Mouse (Mus musculus) hindbrain, embryonic 16.5 days (tissue): ENCODE measurements at regions not wholly inside any gene's neighbourhood (a gene's known extent, or its start where the extent isn't known, plus 50 kb on each side); places are given as distances from the start of the nearest gene placed in this dataset.
A peak's percentile ranks its signal among the peaks of the same experiment; 100 is the strongest.

Experiments used
- ATAC-seq: fragments of 200-750 bp; cut with Nextera tagmentation; 2 replicates; pipeline ENCODE4 v1.8.0; 2017; ENCODE audit warnings: moderate TSS enrichment, moderate library complexity
- H3K27ac ChIP-seq: fragments of 300-500 bp; sonication (generic); 2 replicates; pipeline ENCODE4 v1.5.1; 2014; ENCODE audit warnings: low read depth, mild to moderate bottlenecking, control low read depth, low read length, moderate library complexity
- H3K27me3 ChIP-seq: fragments of 300-500 bp; sonication (generic); replicated peaks from 2 replicates; pipeline ENCODE4 v1.6.1; 2014; ENCODE audit warnings: low read length; ENCODE audit not compliant: control insufficient read depth, insufficient read depth
- H3K36me3 ChIP-seq: fragments of 300-500 bp; sonication (generic); 2 replicates; pipeline ENCODE4 v1.6.1; 2014; ENCODE audit warnings: mild to moderate bottlenecking, low read length, moderate library complexity, mixed read lengths; ENCODE audit not compliant: control insufficient read depth, insufficient read depth
- H3K4me1 ChIP-seq: fragments of 300-500 bp; sonication (generic); 2 replicates; pipeline ENCODE4 v1.6.1; 2014; ENCODE audit warnings: low read depth, low read length; ENCODE audit not compliant: control insufficient read depth, insufficient read depth
- H3K4me2 ChIP-seq: fragments of 300-500 bp; sonication (generic); 2 replicates; pipeline ENCODE4 v1.6.1; 2014; ENCODE audit warnings: mild to moderate bottlenecking, low read length, control low read depth, moderate library complexity
- H3K4me3 ChIP-seq: fragments of 300-500 bp; sonication (generic); 2 replicates; pipeline ENCODE4 v1.5.1; 2014; ENCODE audit warnings: mild to moderate bottlenecking, low read length, control low read depth, moderate library complexity
- H3K9ac ChIP-seq: fragments of 300-500 bp; sonication (generic); 2 replicates; pipeline ENCODE4 v1.6.1; 2014; ENCODE audit warnings: low read depth, mild to moderate bottlenecking, control low read depth, low read length, moderate library complexity
- H3K9me3 ChIP-seq: fragments of 300-500 bp; sonication (generic); 2 replicates; pipeline ENCODE4 v1.6.1; 2014; ENCODE audit warnings: mild to moderate bottlenecking, low read length, moderate library complexity; ENCODE audit not compliant: control insufficient read depth
- WGBS: fragments of 180-500 bp; shearing (Covaris S2); extraction: QIAGEN DNeasy Blood & Tissue Kit; methylation state at CpG from one replicate; pipeline ENCODE4 v1.1.7; 2014; 5-methylcytosine and 5-hydroxymethylcytosine counted together

DNA sequence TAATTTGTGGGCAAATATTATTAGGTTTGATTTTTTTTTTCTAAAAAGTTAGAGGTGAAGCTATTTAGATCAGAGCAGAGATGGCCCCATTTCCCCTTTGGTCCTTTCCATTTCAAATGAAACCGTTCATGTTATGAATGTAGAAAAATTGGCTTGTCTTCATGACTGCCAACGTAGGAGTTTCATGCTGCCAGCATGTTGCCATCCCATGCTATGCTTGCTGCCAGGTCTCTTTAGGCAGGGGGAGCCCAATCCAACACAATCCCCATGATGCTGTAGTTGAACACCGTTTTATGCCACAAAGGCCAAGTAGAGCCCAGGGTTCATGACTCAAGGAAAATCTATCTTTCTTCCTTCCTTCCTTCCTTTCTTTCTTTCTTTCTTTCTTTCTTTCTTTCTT, 259.5 kb downstream of the Abcc12 start:
- Histone ChIP-seq H3K36me3 (no peaks in the 10 kb centered on the region), H3K4me2 (no peak overlapping the region), H3K9me3 (no peaks in the 10 kb centered on the region), H3K27ac (no peak overlapping the region), H3K4me1 (peaks cover 10% of the 10 kb centered on the region), H3K4me3 (no peak overlapping the region), H3K27me3 (no peaks in the 10 kb centered on the region), H3K9ac (no peak overlapping the region)
- no peak for ATAC-seq
- 66% methylated on average over 3 of the region's 3 CpGs for WGBS

DNA sequence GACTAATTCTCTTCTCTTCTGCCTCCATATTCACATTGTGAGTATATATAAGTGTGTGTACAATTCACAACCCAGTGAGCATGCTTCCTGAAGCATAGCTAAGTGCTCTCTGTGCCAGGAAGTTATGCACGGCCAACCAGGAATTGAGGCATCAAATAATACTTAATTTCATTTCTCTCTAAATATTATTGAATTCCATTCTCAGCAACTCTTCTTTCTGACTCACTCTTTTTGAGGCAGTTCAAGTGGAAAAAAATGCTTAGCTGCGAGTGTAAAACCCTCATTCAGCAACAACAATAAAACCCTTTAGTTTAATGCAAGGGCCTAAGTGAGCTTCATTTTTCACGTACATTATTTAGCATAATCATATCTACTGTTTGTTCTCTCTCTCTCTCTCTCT, 262.0 kb downstream of the Abcc12 start:
- H3K4me1 ChIP-seq: no peaks in the 10 kb centered on the region
- no peak for ATAC-seq

GRCm38 (mm10) chr8:86316236-86316635, 264.2 kb downstream of the Abcc12 start:
- peak; percentile 45 for ATAC-seq
- H3K36me3 ChIP-seq: no peaks in the 10 kb centered on the region
- H3K9ac ChIP-seq: no peak overlapping the region
- H3K4me2 ChIP-seq: no peak overlapping the region
- no peaks in the 10 kb centered on the region for H3K9me3 ChIP-seq
- no peaks in the 10 kb centered on the region for H3K27me3 ChIP-seq
- no peak overlapping the region for H3K4me3 ChIP-seq
- no peak overlapping the region for H3K27ac ChIP-seq
- 76% methylated on average over 7 of the region's 7 CpGs for WGBS
- H3K4me1 ChIP-seq: no peaks in the 10 kb centered on the region

More for the DNA sequence above, 262.0 kb downstream of the Abcc12 start:
- Histone ChIP-seq H3K4me3 (no peak overlapping the region), H3K27me3 (no peaks in the 10 kb centered on the region), H3K9me3 (no peaks in the 10 kb centered on the region), H3K27ac (no peak overlapping the region), H3K9ac (no peak overlapping the region), H3K4me2 (no peak overlapping the region), H3K36me3 (no peaks in the 10 kb centered on the region)
- 58% methylated on average over 3 of the region's 3 CpGs for WGBS

- Histone ChIP-seq H3K27ac (no peak overlapping the region), H3K4me2 (no peak overlapping the region), H3K4me1 (no peaks in the 10 kb centered on the region), H3K9ac (no peak overlapping the region), H3K36me3 (no peaks in the 10 kb centered on the region), H3K9me3 (no peaks in the 10 kb centered on the region), H3K27me3 (no peaks in the 10 kb centered on the region), H3K4me3 (no peak overlapping the region)
- no peak for ATAC-seq
- 77% methylated on average over 2 of the region's 2 CpGs for WGBS
Measured at GRCm38 (mm10) chr8:86309460-86309859, 271.0 kb downstream of the Abcc12 start.

GRCm38 (mm10) chr8:86307339-86307738, 273.1 kb downstream of the Abcc12 start:
- Histone ChIP-seq H3K27me3 (no peaks in the 10 kb centered on the region), H3K9ac (no peak overlapping the region), H3K4me1 (no peaks in the 10 kb centered on the region), H3K36me3 (no peaks in the 10 kb centered on the region), H3K27ac (no peak overlapping the region), H3K4me2 (no peak overlapping the region), H3K9me3 (no peaks in the 10 kb centered on the region), H3K4me3 (no peak overlapping the region)
- 77% methylated on average over 3 of the region's 3 CpGs for WGBS
- ATAC-seq: no peak

DNA sequence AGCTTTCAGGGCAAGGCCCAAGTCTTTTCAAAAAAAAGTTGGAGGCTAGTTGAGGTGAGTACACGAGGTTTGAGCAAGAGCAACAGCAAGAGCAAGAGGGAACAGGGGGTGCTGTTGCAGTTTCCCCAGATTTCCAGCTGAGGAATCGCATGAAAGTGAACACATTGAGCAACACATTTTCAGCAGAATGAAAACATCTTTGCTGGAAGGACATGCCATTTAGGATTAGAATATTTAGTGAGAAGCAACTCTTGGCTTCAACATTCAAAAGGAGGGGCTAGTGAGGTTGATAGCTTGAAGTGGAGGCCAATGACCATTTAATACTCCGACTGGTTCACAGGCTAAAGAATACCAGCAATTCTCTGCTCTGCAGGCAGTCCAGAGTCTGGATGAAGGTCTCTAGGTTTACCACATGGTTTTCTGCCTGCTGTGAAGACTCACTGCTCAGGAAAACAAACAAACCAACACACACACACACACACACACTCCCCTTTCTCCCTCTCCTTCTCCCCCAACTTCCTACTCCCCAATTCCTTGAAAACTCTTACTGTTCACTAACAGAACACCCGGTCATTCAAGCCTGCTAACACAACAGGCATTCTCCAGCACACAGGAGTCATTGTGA, 278.5 kb downstream of the Abcc12 start:
- no peaks in the 10 kb centered on the region for H3K27me3 ChIP-seq
- WGBS: 54% methylated on average over 4 of the region's 4 CpGs
- H3K36me3 ChIP-seq: no peaks in the 10 kb centered on the region
- H3K9ac ChIP-seq: no peak overlapping the region
- no peak overlapping the region for H3K4me2 ChIP-seq
- no peak overlapping the region for H3K27ac ChIP-seq
- no peak for ATAC-seq
- no peaks in the 10 kb centered on the region for H3K9me3 ChIP-seq
- H3K4me1 ChIP-seq: no peaks in the 10 kb centered on the region
- no peak overlapping the region for H3K4me3 ChIP-seq

DNA sequence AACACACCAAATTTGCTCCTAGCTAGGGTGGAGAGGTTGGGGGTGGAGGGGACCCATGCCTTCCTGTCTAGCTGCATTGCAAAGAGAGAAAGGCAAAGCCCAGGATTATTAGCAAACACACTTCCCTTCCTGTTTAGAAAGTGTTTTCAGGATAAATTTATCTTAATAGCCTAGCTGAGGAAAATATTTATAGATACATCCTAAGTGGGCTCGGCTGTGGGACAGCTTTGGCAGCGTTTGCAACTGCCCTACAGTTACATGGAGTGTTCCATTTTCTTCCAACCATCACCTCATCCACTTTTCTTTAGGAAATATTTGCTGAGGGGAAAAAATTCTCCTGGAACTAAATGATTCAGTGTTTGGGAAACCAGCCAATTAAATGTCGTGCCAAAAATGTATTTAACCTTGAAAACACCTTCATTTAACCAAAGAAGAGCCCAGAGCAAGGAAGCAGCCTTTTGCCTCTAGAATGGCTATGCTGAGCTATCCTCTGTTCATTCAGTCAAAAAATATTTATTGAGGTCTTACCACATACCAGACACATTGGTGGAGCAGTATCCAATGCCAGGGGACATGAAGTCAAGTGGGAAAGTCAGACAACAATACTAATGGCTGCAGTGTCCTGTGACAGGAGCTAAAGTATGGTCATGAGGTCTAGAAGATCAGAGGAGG, 291.6 kb downstream of the Abcc12 start:
- H3K27ac ChIP-seq: no peak overlapping the region
- no peak for ATAC-seq
- no peak overlapping the region for H3K9ac ChIP-seq
- 79% methylated on average over 3 of the region's 3 CpGs for WGBS
- no peak overlapping the region for H3K4me3 ChIP-seq
- no peak overlapping the region for H3K4me2 ChIP-seq
- no peaks in the 10 kb centered on the region for H3K36me3 ChIP-seq
- H3K4me1 ChIP-seq: no peaks in the 10 kb centered on the region
- no peaks in the 10 kb centered on the region for H3K27me3 ChIP-seq
- H3K9me3 ChIP-seq: no peaks in the 10 kb centered on the region

DNA sequence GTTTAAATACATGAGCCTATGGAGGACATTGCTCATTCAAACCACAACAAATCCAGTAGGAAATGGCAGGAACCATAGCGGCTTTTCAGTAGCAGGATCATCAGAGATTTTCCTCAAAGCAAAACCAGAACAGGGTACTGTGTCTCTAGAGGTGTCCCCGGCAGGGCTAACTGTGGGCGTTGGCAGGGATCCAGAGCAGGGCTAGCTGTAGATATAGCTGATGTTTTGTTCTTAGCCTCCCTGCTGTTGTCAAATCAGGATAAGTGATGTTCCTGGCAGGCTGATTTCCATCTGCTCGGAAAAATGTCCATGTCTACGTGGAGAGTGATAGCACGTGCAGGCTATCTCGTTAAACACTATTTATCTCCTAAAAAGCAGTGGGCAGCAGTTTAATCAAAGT, 297.6 kb downstream of the Abcc12 start:
- no peaks in the 10 kb centered on the region for H3K9me3 ChIP-seq
- 27% methylated on average over 7 of the region's 7 CpGs for WGBS
- no peak overlapping the region for H3K9ac ChIP-seq
- H3K4me3 ChIP-seq: no peak overlapping the region
- H3K27me3 ChIP-seq: no peaks in the 10 kb centered on the region
- no peak overlapping the region for H3K27ac ChIP-seq
- no peak for ATAC-seq
- no peak overlapping the region for H3K4me2 ChIP-seq
- 0 out of 2 replicates have a peak, but pooled peaks cover 2% of the 10 kb centered on the region for H3K4me1 ChIP-seq
- no peaks in the 10 kb centered on the region for H3K36me3 ChIP-seq

GRCm38 (mm10) chr8:86280093-86280721, 300.3 kb downstream of the Abcc12 start:
- Histone ChIP-seq H3K36me3 (no peaks in the 10 kb centered on the region), H3K27ac (no peak overlapping the region), H3K9me3 (no peaks in the 10 kb centered on the region), H3K27me3 (no peaks in the 10 kb centered on the region), H3K4me2 (no peak overlapping the region), H3K9ac (no peak overlapping the region), H3K4me1 (0 out of 2 replicates have a peak, but pooled peaks cover 2% of the 10 kb centered on the region), H3K4me3 (no peak overlapping the region)
- no peak for ATAC-seq
- 90% methylated on average over 18 of the region's 18 CpGs for WGBS
